ENCODE assay signal across 9 mouse cellular contexts in the genomic region with DNA sequence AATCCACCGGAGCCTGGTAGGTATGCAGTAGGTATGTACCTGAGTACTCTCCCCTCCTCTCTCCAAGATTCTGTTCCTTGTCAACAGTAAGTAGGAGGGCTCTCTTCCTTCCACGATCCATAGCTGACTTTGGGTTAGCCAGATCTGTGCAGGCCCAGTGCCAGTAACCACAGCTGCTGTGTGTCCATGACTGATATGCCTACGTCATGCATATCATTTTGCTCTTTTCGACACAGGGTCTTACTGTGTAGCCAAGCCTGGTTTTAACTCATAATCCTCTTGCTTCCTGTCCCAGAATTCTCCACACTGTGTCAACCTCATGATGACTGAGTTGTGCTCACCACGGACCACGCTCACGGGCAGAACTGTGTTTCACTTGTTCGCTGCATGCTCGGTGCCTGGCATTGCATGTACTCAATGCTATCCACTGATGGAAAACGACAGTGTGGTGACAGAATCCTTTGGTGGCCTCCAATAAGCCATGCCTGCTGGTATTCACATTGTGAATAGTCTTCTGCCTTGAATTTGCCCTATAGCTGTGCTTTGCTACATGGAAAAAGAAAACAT. TPM values are rescaled to one million over a fixed set of nuclear protein-coding genes. Genes with fewer than 3 reads are reported as not detected.
A peak's percentile ranks its signal among the peaks of the same experiment; 100 is the strongest.
DNase-seq lines count a peak whose midpoint lies in the region; ATAC-seq and TF ChIP-seq lines count a peak whose summit lies in the region.
"Had no signal": no experiment of that assay in that cellular context is flagged by ENCODE, and none has a peak within 500 bp of the region (broad histone marks: within the 10 kb centered on the region; RNA-seq: fewer than 3 reads in every experiment).

No protein-coding gene starts in this region.

- H3K36me3 ChIP-seq in intestine, embryonic 16.5 days (ENCODE audit: control insufficient read depth, insufficient read depth, low read length) = no peaks in the 10 kb centered on the region; the same call in 1 of the 2 replicates

- H3K27me3 ChIP-seq in intestine, embryonic 16.5 days (replicated peaks; ENCODE audit: control insufficient read depth, insufficient read depth, low read length) = no peaks in the 10 kb centered on the region

- peaks cover 10% of the 10 kb centered on the region; the same call in 1 of the 2 replicates for H3K4me1 ChIP-seq in intestine, embryonic 16.5 days (ENCODE audit: control insufficient read depth, insufficient read depth, low read length)

- intact Hi-C loops in gastrocnemius, adult 2 months (cut with DNase I) = no loop called here
- intact Hi-C loops in gastrocnemius, postnatal 36 days (cut with DNase I) = no loop called here
- intact Hi-C loops in left cerebral cortex, postnatal 4 days (cut with DNase I) = no loop called here
- intact Hi-C loops in left cerebral cortex, postnatal 36 days (cut with DNase I) = no loop called here
- intact Hi-C loops in left cerebral cortex, adult 2 months (cut with DNase I) = no loop called here

- ATAC-seq in intestine, embryonic 16.5 days = peak; percentile 55; the same call in 1 of the 2 replicates
- ATAC-seq in megakaryocyte progenitor cell, adult 5-6 weeks (replicated peaks; ENCODE audit: poor library complexity) = peak; percentile 93

- H3K27ac ChIP-seq in gastrocnemius, adult 2 months = peak overlapping the region; percentile 40; the same call in 1 of the 2 replicates
- no peak overlapping the region for H3K27ac ChIP-seq in intestine, embryonic 16.5 days (ENCODE audit: low read length)
- no peak overlapping the region for H3K27ac ChIP-seq in left cerebral cortex, adult 2 months
- H3K27ac ChIP-seq: hindbrain, embryonic 10.5 days had no signal

- WGBS in intestine, embryonic 16.5 days = 74% methylated on average over 10 of the region's 10 CpGs

- no peak for TF ChIP-seq CTCF in gastrocnemius, adult 2 months (IDR thresholded peaks at IDR 0.05)
- no peak for TF ChIP-seq CTCF in left cerebral cortex, adult 2 months (IDR thresholded peaks at IDR 0.05)

- peak overlapping the region; percentile 37 for H3K4me3 ChIP-seq in gastrocnemius, adult 2 months
- H3K4me3 ChIP-seq in intestine, embryonic 16.5 days (ENCODE audit: low read length) = no peak overlapping the region
- no peak overlapping the region for H3K4me3 ChIP-seq in left cerebral cortex, adult 2 months
- H3K4me3 ChIP-seq: hindbrain, embryonic 10.5 days had no signal

- DNase-seq in gastrocnemius, adult 2 months = peak; percentile 53
- no peak for DNase-seq in gastrocnemius, postnatal 36 days
- DNase-seq in left cerebral cortex, postnatal 4 days = peak; percentile 49
- no peak for DNase-seq in left cerebral cortex, postnatal 36 days (ENCODE audit: low spot score in 2 of 2)
- no peak for DNase-seq in left cerebral cortex, adult 2 months (ENCODE audit: extremely low spot score in 1 of 2, low spot score in 2 of 2)
- DNase-seq in embryo, embryonic 10.5 days (ENCODE audit: low spot score) = no peak

- H3K9me3 ChIP-seq in intestine, embryonic 16.5 days (ENCODE audit: control insufficient read depth, low read length) = no peaks in the 10 kb centered on the region
- H3K9me3 ChIP-seq: hindbrain, embryonic 10.5 days had no signal

- no peak overlapping the region for H3K4me2 ChIP-seq in intestine, embryonic 16.5 days (ENCODE audit: low read depth, low read length)

- H3K9ac ChIP-seq in intestine, embryonic 16.5 days (ENCODE audit: low read depth, low read length) = no peak overlapping the region

RNA-seq across cellular contexts. Expression of a gene that starts 26.6 kb away (rescaled TPM):
- 10 to 100 TPM in 1 of 2 experiments, 1 to 10 TPM in 1; 7.0 to 11.7 TPM for total RNA-seq in gastrocnemius, adult 2 months (2021)
- 1 to 10 TPM; 9.7 to 9.8 TPM for total RNA-seq in gastrocnemius, postnatal 36 days (2021)
- total RNA-seq in left cerebral cortex, postnatal 4 days (2021) = 1 to 10 TPM; 6.7 to 6.9 TPM
- 1 to 10 TPM; 7.7 to 8.2 TPM for total RNA-seq in left cerebral cortex, postnatal 36 days (2021)
- polyA plus RNA-seq in intestine, embryonic 16.5 days (2015; fragmentation: Nextera tagmentation; extraction: Ambion mirVana) = 9.0 and 10.7 TPM in 2 replicates
- total RNA-seq in megakaryocyte progenitor cell, adult 5-6 weeks (2015) = 33.6 and 39.1 TPM in 2 replicates
- total RNA-seq in megakaryocyte progenitor cell, adult 5-6 weeks (2017) = 12.7 and 13.7 TPM in 2 replicates
- total RNA-seq in left cerebral cortex, adult 2 months (2021) = 1 to 10 TPM; 7.4 to 7.9 TPM

Comparison
In these comparisons a context has a peak if more than half of its experiments do, and no peak if none do; other contexts are left out.
1. DNase-seq: peak in gastrocnemius, adult 2 months (single experiment) and left cerebral cortex, postnatal 4 days (single experiment); none in gastrocnemius, postnatal 36 days (0 of 2), left cerebral cortex, postnatal 36 days (0 of 2), left cerebral cortex, adult 2 months (0 of 2) and embryo, embryonic 10.5 days (single experiment).